Mouse (Mus musculus): ENCODE results near the gene Gm44511. TPM values are rescaled to one million over a fixed set of nuclear protein-coding genes. Genes with fewer than 3 reads are reported as not detected.
"Not testable (repeated sequence)": the region's sequence is repeated elsewhere in the genome, so short reads cannot be mapped to it uniquely, and the experiment has no call there.

Gm44511 gene
- total RNA-seq, 2 experiments from 2014 or later, result 3.8 TPM; not detected in 1

DNA sequence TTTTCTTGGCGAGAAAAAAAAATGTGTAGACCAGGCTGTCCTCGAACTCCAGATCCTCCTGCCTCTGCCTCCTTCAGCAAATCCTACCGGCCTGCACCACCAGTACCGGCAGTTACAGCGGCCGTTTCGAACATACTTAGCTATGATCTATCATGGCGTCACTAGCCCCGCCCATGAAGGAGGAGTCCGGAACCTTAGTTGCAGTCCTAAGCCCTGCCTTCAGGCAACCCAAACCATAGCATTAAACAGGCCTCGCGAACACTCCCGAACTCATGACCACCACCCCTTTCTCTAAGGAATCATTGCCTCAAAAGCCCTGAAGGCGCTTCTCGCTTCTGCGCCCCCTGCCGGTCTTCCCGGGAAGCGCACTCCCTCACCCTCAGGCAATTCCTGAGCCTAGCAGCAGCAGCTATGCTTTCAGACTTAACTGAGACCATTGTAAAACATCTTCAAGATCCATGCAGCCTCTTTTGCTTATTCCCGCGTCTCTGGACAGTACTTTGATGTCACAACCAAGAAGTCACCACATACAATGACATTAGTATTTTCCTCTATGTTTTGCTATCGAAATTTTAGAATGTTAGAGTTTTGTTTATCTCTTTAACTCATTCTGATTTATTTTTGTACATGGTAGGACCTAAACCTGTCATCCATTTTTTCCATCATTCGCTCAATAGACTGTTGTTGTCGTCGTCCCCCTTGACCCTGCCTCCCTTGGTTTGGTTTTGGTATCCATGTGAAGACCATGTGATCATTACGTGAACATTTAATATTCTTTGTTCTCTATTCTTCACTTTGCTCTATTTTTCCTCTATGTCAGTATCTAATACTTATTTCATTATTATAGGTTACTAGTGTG is 22.9 kb downstream of the Gm44511 start:
- ATAC-seq (replicated peaks; ENCODE audit: low FRiP score, poor library complexity, severe bottlenecking), result peak; percentile 73

DNA sequence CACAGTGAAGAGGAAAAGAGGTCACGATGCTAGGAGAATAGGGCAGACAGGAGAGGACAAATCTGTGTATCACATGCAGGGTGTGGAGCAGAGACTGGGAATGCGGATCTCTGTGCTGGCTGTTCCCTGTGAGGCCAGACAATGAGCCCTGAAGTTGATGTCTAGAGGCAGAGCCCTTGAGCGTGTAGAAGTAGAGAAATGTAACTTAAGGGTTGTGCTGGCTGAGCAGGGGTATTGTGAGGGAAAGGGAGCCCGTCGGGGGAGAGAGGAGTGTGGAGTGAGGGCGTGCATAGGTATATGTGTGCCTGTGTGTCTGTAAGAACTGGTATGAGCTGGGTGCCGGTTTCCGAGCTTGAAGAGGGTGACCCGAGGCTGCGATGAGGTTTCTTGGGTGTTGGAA is 23.6 kb downstream of the Gm44511 start:
- ATAC-seq (replicated peaks; ENCODE audit: low FRiP score, poor library complexity, severe bottlenecking), result no peak

DNA sequence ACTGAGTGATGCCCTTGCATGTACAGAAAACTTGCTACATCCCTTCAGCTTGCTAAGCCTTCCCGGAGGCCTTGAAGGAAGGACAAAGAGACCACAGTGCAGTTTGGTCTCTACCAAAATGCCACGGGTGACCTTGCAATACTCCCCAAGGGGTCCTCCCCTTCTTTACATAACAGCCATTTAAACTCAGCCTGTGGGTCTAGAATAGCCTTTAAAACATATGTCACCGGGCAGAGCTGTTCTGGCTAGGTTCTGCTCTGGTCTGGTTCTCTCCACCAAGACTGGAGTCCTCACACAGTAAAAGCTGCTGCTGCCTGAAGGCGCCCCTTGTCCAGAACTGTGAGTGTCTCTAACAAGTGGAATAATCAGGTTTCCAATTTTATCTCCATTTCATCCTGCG is 25.4 kb downstream of the Gm44511 start:
- ATAC-seq (replicated peaks; ENCODE audit: low FRiP score, poor library complexity, severe bottlenecking), result not testable (repeated sequence)

DNA sequence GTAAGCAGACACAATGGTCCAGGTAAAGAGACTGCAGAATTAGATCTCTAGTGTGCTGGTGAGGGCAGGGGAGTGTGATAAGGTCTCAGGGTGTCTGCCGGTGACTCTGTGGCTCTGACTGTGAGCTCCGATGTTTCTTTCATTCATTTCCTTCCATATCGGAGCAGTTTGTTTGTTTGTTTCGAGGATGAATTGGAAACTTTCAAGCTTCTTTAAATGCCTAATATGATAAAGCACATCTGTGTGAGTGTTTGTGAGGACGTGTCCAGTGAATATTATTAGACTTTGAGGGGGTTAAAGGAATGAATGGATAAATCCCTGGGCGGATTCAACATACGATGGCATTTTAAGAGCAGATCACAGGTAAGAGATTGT is 26.2 kb downstream of the Gm44511 start:
- no peak for ATAC-seq (replicated peaks; ENCODE audit: low FRiP score, poor library complexity, severe bottlenecking)

DNA sequence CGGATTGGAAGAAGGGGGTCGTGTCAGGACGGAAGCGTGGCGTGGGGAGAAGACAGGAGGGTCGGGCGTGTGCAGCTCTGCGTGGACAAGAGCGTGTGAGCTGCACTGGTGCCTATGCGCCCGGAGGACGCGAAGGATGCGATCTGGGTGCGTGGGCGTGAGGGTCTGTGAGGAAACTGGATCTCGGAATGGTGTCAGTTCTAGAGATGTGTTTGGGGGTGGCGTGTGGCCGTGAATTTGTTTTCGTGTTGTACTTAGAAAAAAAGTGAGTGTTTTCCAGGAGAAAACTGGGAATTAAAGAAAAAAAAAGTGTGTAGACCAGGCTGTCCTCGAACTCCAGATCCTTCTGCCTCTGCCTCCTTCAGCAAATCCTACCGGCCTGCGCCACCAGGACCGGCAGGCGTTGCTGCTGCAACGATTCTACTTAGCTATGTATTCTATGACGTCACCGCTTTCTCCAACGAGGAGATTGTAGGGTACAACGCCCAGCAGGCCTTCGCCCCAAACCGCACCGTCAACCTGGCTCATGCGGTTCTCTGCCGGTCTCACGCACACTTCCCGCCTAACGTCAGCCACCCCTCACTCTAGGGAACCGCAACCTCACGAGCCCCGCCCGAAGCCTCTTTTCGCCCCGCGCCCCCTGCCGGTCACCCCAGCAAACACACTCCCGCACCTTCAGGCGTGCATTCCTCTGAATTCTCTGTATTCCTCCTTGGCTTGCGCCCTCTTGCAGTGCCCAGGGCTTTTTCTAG is 26.8 kb downstream of the Gm44511 start:
- peak; percentile 79 for ATAC-seq (replicated peaks; ENCODE audit: low FRiP score, poor library complexity, severe bottlenecking)

DNA sequence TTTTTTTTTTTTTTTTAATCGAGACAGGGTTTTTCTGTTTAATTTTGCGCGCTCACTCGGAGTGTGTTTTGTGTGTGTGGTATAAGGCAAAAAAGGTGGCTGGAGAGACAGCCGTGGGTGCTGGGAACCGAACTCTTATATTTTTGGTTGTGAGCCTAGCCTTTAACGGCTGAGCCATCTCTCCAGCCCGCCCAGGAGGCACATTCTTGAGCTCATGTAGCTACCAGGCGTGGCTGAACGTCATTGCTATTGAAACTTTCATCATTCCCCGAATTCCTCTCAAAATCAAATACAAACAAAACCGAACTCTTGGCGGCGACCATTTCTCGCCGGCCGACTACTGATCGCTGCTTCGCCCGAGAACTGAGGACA is 27.4 kb downstream of the Gm44511 start:
- ATAC-seq (replicated peaks; ENCODE audit: low FRiP score, poor library complexity, severe bottlenecking), result peak; percentile 9

DNA sequence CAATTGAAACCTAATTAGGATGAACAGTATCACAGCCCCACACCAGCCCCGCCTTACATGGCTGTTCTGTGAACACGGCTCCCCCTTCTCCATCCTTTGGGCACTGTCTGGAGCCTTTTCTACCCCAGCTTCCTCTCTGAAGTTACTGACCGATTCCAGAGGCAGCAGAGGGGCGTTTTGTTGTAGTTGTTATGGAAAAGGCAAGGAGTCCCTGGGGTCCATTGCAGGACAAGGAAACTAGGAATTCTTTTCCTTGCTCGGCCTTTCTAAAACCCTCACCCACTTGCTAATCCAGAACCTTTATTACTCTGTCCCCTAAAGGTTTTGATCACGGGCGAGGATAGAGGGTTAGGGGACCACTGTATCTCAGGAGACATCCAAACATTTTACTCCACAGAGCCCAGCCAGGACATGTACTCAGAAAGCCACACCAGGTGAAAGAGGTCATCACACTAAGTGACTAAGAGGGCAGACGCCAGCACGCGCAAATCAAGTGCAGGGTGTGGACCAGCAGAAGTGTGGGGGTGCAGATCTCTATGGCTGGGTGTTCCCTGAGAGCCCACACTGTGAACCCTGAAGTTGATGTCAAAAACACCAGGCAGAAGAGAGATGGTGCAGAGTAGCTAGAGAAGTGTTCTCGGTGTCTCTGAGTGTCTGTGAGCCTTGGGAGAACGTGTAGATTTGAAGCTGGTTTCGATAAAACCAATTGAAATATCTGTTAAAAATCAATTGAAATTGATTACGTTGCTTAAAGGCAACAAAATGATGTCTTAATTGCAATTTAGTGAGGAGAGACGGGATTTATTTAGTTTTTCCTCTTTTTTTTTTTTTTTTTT is 28.0 kb downstream of the Gm44511 start:
- no peak for ATAC-seq (replicated peaks; ENCODE audit: low FRiP score, poor library complexity, severe bottlenecking)

DNA sequence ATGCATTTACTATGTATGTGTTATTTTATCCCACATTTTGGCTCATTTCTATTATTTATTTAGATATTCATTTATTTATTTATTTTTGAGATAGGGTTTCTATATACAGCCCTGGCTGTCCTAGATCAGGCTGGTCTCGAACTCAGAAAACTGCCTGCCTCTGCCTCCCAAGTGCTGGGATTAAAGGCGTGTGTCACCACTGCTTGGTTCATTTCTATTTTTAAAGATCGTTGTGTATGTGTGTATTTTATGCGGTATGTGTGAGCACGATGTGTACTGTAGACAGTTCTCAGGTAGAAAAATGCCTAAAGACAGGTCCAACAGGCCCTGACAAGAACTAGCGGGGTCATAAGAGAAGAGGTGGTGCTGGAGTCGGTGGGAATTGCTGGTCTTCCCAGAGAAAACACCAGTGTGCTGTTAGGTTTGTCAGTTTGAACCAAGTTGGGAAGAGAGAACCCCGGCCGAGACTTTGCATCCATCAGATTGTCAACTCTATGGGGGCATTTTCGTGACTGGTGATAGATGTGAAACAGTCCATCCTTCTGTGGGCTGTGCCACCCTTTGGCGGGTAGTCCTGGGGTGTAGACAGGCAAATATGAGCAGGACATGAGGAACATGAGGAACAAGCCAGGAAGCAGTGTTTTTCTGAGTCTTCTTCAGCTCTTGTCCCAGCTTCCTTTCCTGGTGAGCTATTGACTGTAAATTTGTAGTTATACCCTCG is 28.8 kb downstream of the Gm44511 start:
- no peak for ATAC-seq (replicated peaks; ENCODE audit: low FRiP score, poor library complexity, severe bottlenecking)

DNA sequence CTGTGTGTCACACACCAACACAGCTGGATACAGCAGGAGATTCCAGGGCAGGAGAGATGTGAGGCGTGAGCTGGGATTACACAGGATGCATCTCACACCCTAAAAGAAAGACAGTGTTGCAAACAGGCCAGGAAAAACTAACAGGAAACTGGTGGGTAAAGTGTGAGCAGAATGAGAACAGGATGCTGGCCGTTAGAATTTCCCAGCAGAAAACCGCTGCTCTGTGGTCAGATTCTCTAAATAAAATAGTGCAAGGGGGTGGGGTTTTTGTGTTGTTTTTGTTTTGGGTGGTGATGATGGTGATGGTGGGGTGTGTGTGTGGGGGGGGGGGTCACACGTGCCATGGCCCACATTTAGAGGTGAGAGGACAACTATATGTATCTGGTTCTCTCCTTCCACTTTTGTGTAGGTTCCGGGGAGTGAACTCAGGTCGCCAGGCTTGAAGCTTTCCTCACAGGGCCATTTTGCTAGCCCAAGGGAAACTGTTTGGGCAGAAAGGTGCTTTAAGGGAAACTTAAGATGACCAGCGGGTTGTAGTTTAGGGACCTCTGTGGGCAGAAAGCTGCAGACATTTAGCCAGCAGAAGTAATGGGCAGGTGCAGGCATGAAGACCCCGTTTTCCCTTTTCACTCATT is 29.7 kb downstream of the Gm44511 start:
- ATAC-seq (replicated peaks; ENCODE audit: low FRiP score, poor library complexity, severe bottlenecking), result no peak

DNA sequence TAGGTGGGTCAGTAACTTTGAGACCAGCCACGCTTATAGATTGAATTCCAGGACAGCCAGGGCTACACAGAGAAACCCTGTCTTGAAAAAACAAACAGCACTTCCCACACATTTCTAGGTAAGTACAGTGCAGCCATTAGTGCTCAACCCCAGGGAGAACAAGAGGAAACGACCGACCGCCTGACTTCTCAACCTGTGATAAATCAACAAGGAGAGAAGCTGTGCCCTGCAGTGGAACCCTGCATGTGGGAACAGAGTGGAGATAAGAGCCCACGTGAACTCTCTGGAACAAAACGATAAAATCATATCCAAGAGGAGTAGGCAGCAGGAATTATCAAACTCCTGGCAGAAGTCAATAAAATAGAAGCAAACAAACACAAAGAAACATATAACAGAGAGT is 32.4 kb downstream of the Gm44511 start:
- ATAC-seq (replicated peaks; ENCODE audit: low FRiP score, poor library complexity, severe bottlenecking), result no peak

DNA sequence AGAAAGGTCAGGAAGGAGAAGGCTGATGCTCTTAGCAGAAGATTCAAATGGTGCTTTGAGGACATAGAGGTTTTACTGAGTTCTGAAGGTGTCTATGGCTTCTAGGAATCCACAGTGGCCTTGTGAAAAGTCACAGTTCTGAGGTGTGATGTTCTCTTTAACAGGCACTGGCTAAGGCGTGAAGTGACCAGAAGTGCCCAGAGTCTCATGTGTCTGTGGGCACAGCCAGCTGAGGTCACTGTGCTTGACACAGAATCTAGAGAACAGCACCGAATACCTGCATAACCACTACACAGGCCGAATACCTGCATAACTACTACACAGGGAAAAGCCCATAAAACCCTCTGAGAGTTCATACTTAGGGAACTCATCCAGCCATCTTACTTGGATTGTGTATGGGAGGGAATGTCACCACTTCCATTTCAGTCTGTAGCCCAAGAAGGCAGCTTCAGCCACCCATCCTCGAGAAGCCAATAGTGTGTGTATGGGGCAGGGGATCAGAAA is 35.6 kb downstream of the Gm44511 start:
- not testable (repeated sequence) for ATAC-seq (replicated peaks; ENCODE audit: low FRiP score, poor library complexity, severe bottlenecking)

DNA sequence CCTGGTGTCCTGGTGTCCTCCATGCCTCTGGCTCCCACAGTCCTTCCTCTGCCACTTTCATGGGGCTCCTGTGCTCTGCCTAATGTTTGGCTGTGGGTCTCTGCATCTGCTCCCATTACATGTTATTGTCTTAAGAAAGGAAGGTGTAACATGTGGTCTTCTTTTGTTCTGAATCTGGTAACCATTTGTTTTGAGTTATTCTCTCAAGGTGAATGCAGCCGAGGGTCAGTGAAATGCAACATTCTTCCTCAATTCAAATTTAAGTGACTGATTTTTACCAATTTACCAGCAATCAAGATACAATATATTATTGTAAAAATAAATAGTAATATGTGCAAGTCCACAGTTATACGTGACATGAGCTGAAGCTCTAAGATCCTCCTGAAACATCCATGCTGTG is 37.0 kb downstream of the Gm44511 start, which contains the start of gene Klrb1c:
TSS of gene Klrb1c (minus strand) at position 101 of the 400 bp plus-strand sequence.
- no peak for ATAC-seq (replicated peaks; ENCODE audit: low FRiP score, poor library complexity, severe bottlenecking)

DNA sequence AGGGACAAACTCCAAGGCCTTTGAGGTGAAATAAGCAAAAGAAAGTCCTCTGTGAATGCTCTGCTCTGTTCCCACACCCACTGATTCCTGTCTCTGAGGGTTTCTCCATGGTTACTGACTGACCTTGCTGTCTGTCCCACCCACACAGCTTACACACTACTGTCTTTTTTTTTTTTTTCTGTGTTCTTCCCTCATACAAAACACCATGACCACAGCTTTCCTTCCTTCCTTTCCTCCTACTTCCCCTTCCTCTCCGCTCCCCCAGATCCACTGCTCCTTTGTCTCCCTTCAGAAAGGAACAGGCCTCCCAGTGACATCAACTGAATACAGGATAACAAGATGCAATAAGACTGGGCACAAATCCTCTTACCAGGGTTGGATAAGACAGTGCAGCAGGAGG is 37.6 kb downstream of the Gm44511 start:
- no peak for ATAC-seq (replicated peaks; ENCODE audit: low FRiP score, poor library complexity, severe bottlenecking)

DNA sequence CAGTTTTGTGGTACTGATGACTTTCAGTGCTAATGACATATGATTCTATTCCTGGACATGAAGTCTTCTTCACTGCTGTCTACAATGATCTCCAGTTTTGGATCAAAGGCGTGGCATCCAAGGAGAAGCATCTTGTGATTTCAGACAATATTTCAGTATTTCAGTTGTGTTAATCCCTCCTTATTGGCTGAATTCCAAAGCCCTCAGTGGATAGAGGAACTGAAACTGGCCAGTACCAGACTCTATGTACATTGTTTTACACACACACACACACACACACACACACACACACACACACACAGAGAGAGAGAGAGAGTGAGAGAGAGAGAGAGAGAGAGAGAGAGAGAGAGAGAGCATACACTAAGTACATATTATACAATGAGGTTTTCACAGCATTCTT is 39.7 kb downstream of the Gm44511 start:
- not testable (repeated sequence) for ATAC-seq (replicated peaks; ENCODE audit: low FRiP score, poor library complexity, severe bottlenecking)

DNA sequence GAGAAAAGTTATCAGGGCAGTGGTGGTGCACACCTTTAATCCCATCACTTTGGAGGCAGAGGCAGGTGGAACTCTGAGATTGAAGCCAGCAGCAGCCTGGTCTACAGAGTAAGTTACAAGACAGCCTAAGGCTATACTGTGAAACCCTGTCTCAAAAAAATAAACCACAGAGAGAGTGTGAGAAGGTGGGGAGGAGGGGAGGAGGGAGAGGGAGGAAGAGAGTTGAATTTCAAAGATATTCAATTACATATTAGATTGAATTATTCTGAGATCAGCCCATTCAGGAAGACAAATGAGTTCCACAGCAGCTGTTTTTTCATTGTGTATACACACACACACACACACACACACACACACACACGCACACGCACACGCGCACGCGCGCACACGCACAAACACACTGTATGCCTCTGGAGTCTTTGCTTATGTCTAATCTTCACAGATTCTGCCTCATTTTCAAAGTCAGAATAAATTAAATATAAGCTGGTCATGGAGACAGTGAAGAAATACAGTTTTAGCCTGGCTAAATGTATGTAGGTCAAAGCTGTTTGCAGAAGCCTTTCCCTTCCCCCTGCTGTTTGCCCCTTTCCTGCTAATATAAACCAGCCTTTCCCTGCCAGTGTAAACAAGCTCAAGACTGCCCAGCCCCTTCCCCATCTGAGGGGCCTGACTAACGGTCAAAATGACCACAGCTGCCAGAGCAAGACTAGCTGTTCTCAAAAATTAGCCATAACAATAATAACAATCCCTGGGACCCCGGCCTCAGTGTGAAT is 56.4 kb downstream of the Gm44511 start:
- ATAC-seq (replicated peaks; ENCODE audit: low FRiP score, poor library complexity, severe bottlenecking), result no peak

DNA sequence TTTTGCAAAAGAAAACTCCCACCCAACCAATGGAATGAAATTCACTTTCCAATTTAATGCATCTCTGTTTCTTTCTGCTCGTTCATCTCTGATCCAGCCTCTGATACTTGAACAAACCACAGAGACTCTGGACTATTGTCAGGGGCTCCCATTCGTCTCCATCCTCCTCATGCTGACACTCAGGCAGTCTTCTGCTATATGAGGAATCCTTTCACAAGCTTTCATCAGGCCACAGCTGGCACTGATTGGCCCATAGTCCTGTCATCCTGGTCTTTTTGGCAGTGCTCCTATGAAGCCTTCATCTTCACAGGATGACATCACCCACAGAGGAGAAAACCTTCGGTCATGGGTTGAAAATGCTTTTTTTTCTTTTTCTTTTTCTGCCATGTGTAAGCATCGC is 58.1 kb downstream of the Gm44511 start:
- ATAC-seq (replicated peaks; ENCODE audit: low FRiP score, poor library complexity, severe bottlenecking), result no peak

DNA sequence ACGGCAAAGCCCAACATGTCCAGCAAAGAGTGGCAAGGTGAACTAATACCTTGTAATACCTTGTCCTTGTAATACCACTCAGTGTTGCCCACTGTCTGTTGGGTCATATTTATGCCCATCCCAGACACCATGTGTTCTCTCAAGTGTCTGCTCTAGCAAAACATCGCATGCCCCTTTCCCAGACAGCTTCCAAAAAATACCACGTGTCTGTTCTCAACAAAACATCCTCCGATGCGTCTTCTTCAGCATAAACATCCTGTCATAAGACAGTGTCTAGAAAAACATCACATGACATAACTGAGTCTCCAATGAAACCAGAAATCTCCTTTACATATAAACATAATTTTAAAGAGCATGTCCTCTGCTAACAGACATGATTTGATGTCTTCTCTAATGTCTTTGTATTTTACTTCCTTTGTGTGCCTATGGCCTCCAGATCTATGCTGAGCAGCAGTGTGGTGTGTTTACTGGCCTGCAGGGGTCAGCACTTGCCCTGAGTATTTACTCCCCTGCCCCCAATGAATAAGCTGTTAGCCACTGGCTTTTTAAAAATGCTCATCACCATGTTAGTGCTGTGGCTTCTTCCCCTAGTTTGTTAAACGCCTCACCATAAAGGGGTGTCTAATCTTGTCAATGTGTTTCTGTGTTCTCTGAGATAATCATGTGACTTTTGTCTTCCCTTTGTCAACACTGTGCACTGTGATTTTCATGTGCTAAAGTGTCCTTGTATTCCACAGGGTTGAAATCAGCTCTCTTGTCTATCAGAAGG is 59.4 kb downstream of the Gm44511 start:
- peak; percentile 59 for ATAC-seq (replicated peaks; ENCODE audit: low FRiP score, poor library complexity, severe bottlenecking)

DNA sequence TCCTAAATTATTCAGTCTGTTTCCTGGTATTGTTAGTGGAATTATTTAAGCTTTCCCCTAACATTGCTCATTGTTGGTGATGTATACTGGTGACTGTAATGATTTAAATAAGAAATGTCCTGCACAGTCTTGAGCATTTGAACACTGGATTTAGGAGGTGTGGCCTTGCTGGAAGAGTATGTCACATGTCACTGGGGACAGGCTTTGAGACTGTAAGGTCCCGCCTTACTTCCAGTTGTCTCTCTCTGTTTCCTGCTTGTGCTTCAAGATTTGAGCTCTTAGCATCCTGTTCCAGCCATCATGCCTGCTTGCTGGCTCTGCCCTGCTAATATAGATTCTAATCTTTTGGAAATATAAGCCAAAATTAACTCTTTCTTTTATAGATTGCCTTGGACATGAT is 60.9 kb downstream of the Gm44511 start:
- no peak for ATAC-seq (replicated peaks; ENCODE audit: low FRiP score, poor library complexity, severe bottlenecking)
